Mouse (Mus musculus) lung, postnatal 0 days (tissue): ENCODE results near the gene Ncor2.

Source experiments
- CTCF ChIP-seq: IDR thresholded peaks from 2 replicates; pipeline ENCODE4 v1.5.1; 2016; ENCODE audit warnings: antibody characterized with exemption, mild to moderate bottlenecking
- EP300 ChIP-seq: IDR thresholded peaks from 2 replicates; pipeline ENCODE4 v1.6.1; 2016; ENCODE audit warnings: antibody characterized with exemption, mild to moderate bottlenecking, control low read depth

GRCm38 (mm10) chr5:125085097-125085617 lies 93.9 kb downstream of the Ncor2 start:
- TF ChIP-seq CTCF (no peak), EP300 (no peak)
